8 mouse cellular contexts compared by ENCODE assay signal in the genomic region with DNA sequence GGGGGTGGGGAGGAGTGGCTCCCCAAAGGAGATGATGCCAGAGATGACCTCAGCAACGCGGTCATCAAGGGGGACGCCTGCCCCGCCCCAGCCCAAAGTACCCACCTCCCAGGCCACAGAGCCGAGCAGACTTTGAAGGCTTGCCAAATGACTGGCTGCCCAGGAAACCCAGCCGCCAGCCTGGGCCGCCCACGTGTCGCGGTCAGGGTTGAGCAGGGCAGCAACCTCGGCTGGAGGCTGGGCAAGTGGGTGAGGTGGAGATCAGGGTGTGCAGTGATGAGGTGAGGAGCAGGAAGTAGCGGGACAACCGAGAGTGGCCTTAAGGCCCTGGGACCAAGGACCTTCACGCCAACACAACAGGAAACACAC. TPM values are rescaled to one million over a fixed set of nuclear protein-coding genes. Genes with fewer than 3 reads are reported as not detected.
DNase-seq lines count a peak whose midpoint lies in the region; ATAC-seq lines count a peak whose summit lies in the region.

No protein-coding gene starts in this region.

- no peak overlapping the region for H3K9ac ChIP-seq in embryonic facial prominence, embryonic 14.5 days (ENCODE audit: low read depth, low read length)
- no peak overlapping the region for H3K9ac ChIP-seq in limb, embryonic 15.5 days
- no peak overlapping the region for H3K9ac ChIP-seq in forebrain, embryonic 11.5 days (ENCODE audit: low read length)

- peaks cover 20% of the 10 kb centered on the region; the same call in 1 of the 2 replicates for H3K36me3 ChIP-seq in embryonic facial prominence, embryonic 14.5 days (ENCODE audit: control insufficient read depth, insufficient read depth, low read length)
- peaks cover 16% of the 10 kb centered on the region; the same call in 1 of the 2 replicates for H3K36me3 ChIP-seq in limb, embryonic 15.5 days
- peaks cover 3% of the 10 kb centered on the region; the same call in 1 of the 2 replicates for H3K36me3 ChIP-seq in forebrain, embryonic 11.5 days (ENCODE audit: control insufficient read depth, insufficient read depth, low read length)

- WGBS in embryonic facial prominence, embryonic 14.5 days, result 72% methylated on average over 14 of the region's 14 CpGs
- WGBS in limb, embryonic 15.5 days, result 59% methylated on average over 14 of the region's 14 CpGs
- WGBS in forebrain, embryonic 11.5 days, result 93% methylated on average over 14 of the region's 14 CpGs

- peak; percentile 63 for DNase-seq in layer of hippocampus, adult 11-12 months (ENCODE audit: low spot score)
- no peak for DNase-seq in layer of hippocampus, adult 9-10 months (ENCODE audit: low spot score)
- DNase-seq in NIH3T3 (ENCODE audit: low read depth), result peak; percentile 23
- peak; percentile 37 for DNase-seq in embryonic facial prominence, embryonic 14.5 days (ENCODE audit: low spot score)
- peak; percentile 81 to 91 for DNase-seq in natural killer cell, adult 2 months (ENCODE audit: low spot score in 2 of 2)
- DNase-seq in forebrain, embryonic 11.5 days (ENCODE audit: low spot score), result no peak

- peaks cover 41% of the 10 kb centered on the region for H3K4me1 ChIP-seq in embryonic facial prominence, embryonic 14.5 days (ENCODE audit: control insufficient read depth, insufficient read depth, low read length)
- peaks cover 72% of the 10 kb centered on the region for H3K4me1 ChIP-seq in limb, embryonic 15.5 days
- no peaks in the 10 kb centered on the region for H3K4me1 ChIP-seq in forebrain, embryonic 11.5 days (replicated peaks; ENCODE audit: control insufficient read depth, insufficient read depth, low read length)

- no peaks in the 10 kb centered on the region for H3K9me3 ChIP-seq in embryonic facial prominence, embryonic 14.5 days (ENCODE audit: control insufficient read depth, low read length)
- no peaks in the 10 kb centered on the region for H3K9me3 ChIP-seq in limb, embryonic 15.5 days
- H3K9me3 ChIP-seq in forebrain, embryonic 11.5 days (ENCODE audit: control insufficient read depth, low read length), result no peaks in the 10 kb centered on the region

- peak overlapping the region; percentile 63 for H3K27ac ChIP-seq in embryonic facial prominence, embryonic 14.5 days (replicated peaks; ENCODE audit: low read depth, low read length)
- H3K27ac ChIP-seq in limb, embryonic 15.5 days, result peak overlapping the region; percentile 79
- no peak overlapping the region for H3K27ac ChIP-seq in forebrain, embryonic 11.5 days (ENCODE audit: low read depth, low read length)

- ATAC-seq in embryonic facial prominence, embryonic 14.5 days (ENCODE audit: low read depth), result 0 out of 2 replicates have a peak, but pooled peaks have one; percentile 16
- ATAC-seq in hematopoietic stem cell, adult 5-6 weeks (replicated peaks in 1 of 2; ENCODE audit: insufficient read depth in 1 of 2, low FRiP score in 2 of 2, low TSS enrichment in 1 of 2, low read depth in 1 of 2, poor library complexity in 2 of 2, severe bottlenecking in 2 of 2), result peak; percentile 72 to 86
- peak; percentile 32; the same call in 1 of the 2 replicates for ATAC-seq in limb, embryonic 15.5 days (ENCODE audit: insufficient number of reproducible peaks, low FRiP score, low TSS enrichment, low read depth)
- ATAC-seq in forebrain, embryonic 11.5 days (replicated peaks; ENCODE audit: low FRiP score), result no peak

- H3K4me3 ChIP-seq in embryonic facial prominence, embryonic 14.5 days (ENCODE audit: low read depth, low read length), result no peak overlapping the region
- H3K4me3 ChIP-seq in limb, embryonic 15.5 days, result no peak overlapping the region
- no peak overlapping the region for H3K4me3 ChIP-seq in forebrain, embryonic 11.5 days (ENCODE audit: low read depth, low read length)

- no peak overlapping the region for H3K4me2 ChIP-seq in embryonic facial prominence, embryonic 14.5 days (ENCODE audit: low read depth, low read length)
- H3K4me2 ChIP-seq in limb, embryonic 15.5 days, result no peak overlapping the region
- no peak overlapping the region for H3K4me2 ChIP-seq in forebrain, embryonic 11.5 days (ENCODE audit: low read depth, low read length, severe bottlenecking)

- no peaks in the 10 kb centered on the region for H3K27me3 ChIP-seq in embryonic facial prominence, embryonic 14.5 days (replicated peaks; ENCODE audit: control insufficient read depth, insufficient read depth, low read length)
- no peaks in the 10 kb centered on the region for H3K27me3 ChIP-seq in limb, embryonic 15.5 days
- H3K27me3 ChIP-seq in forebrain, embryonic 11.5 days (ENCODE audit: control insufficient read depth, insufficient read depth, low read length), result no peaks in the 10 kb centered on the region

RNA-seq across cellular contexts. Expression of gene Gtf2ird1, which starts 19.1 kb away (rescaled TPM):
- 80.3 and 91.2 TPM in 2 replicates for polyA plus RNA-seq in embryonic facial prominence, embryonic 14.5 days (2014; fragmentation: Nextera tagmentation; extraction: Ambion mirVana)
- 28.3 and 40.4 TPM in 2 replicates for total RNA-seq in hematopoietic stem cell, adult 5-6 weeks (2017)
- 93.5 and 102 TPM in 2 replicates for polyA plus RNA-seq in limb, embryonic 15.5 days (2015; fragmentation: Nextera tagmentation; extraction: Ambion mirVana)
- 99.8 and 103 TPM in 2 replicates for polyA plus RNA-seq in forebrain, embryonic 11.5 days (2014; fragmentation: Nextera tagmentation; extraction: Ambion mirVana)

Comparison
In these comparisons a context has a peak if more than half of its experiments do, and no peak if none do; other contexts are left out.
1. DNase-seq: peak in layer of hippocampus, adult 11-12 months (single experiment), NIH3T3 (single experiment), embryonic facial prominence, embryonic 14.5 days (single experiment) and natural killer cell, adult 2 months (2 of 2); none in layer of hippocampus, adult 9-10 months (single experiment) and forebrain, embryonic 11.5 days (single experiment).